Mouse (Mus musculus) MEL (cell line): ENCODE measurements around the gene Dhrs7b. TPM values are rescaled to one million over a fixed set of nuclear protein-coding genes. Genes with fewer than 3 reads are reported as not detected.

Experiments used
- DNase-seq: peaks from one replicate; pipeline ENCODE4 v3.0.0; 2011; ENCODE audit warnings: low read depth, low spot score
- H3K27ac ChIP-seq: 2 replicates; pipeline ENCODE4 v1.5.1; 2012; ENCODE audit warnings: low read depth, mild to moderate bottlenecking, control low read depth, low read length, moderate library complexity; ENCODE audit not compliant: control insufficient read depth
- H3K27me3 ChIP-seq, 2 experiments: fragments of 150-350 bp in 1 of 2; sonication (generic) in 1 of 2; 2 replicates each; pipeline ENCODE4 v1.6.1; 2012; ENCODE audit warnings: low read length in 2 of 2, mild to moderate bottlenecking in 2 of 2, improper control_type of control experiment in 1 of 2, moderate library complexity in 1 of 2; ENCODE audit not compliant: insufficient read depth in 2 of 2, control insufficient read depth in 1 of 2
- H3K36me3 ChIP-seq, 2 experiments: 2 replicates each; pipeline ENCODE4 v1.6.1; 2012 to 2014; ENCODE audit warnings: low read length in 2 of 2, improper control_type of control experiment in 1 of 2, inconsistent platforms in 1 of 2, mild to moderate bottlenecking in 1 of 2; ENCODE audit not compliant: insufficient read depth in 2 of 2, control insufficient read depth in 1 of 2
- H3K4me1 ChIP-seq, 2 experiments: fragments of 150-350 bp in 1 of 2; sonication (generic) in 1 of 2; 2 replicates each; pipeline ENCODE4 v1.6.1; 2012; ENCODE audit warnings: low read length in 2 of 2, improper control_type of control experiment in 1 of 2, mild to moderate bottlenecking in 1 of 2; ENCODE audit not compliant: insufficient read depth in 2 of 2, control insufficient read depth in 1 of 2
- H3K4me3 ChIP-seq, 2 experiments: fragments of 150-350 bp in 1 of 2; sonication (generic) in 1 of 2; 2 replicates each; pipeline ENCODE4 v1.5.1; 2012; ENCODE audit warnings: low read depth in 2 of 2, low read length in 2 of 2, mild to moderate bottlenecking in 2 of 2, moderate library complexity in 2 of 2, control low read depth in 1 of 2, improper control_type of control experiment in 1 of 2; ENCODE audit not compliant: control insufficient read depth in 1 of 2, insufficient read depth in 1 of 2
- H3K79me2 ChIP-seq: 2 replicates; pipeline ENCODE4 v1.6.1; 2012; ENCODE audit warnings: mild to moderate bottlenecking, low read length, moderate library complexity; ENCODE audit not compliant: control insufficient read depth, poor library complexity, insufficient read depth
- H3K9ac ChIP-seq: 2 replicates; pipeline ENCODE4 v1.6.1; 2012; ENCODE audit warnings: low read depth, mild to moderate bottlenecking, control low read depth, low read length, moderate library complexity; ENCODE audit not compliant: control insufficient read depth, poor library complexity, severe bottlenecking
- H3K9me3 ChIP-seq: fragments of 150-350 bp; sonication (generic); replicated peaks from 2 replicates; pipeline ENCODE4 v1.6.1; 2012; ENCODE audit warnings: mild to moderate bottlenecking, low read length, improper control_type of control experiment, moderate library complexity; ENCODE audit not compliant: insufficient read depth
- BHLHE40 ChIP-seq: IDR thresholded peaks from 2 replicates; pipeline ENCODE4 v1.6.1; 2012; ENCODE audit warnings: low read depth, mild to moderate bottlenecking, inconsistent platforms, low read length, improper control_type of control experiment, borderline replicate concordance
- CHD1 ChIP-seq: IDR thresholded peaks from 2 replicates; pipeline ENCODE4 v1.6.1; 2012; ENCODE audit warnings: low read depth, mild to moderate bottlenecking, inconsistent platforms, low read length, improper control_type of control experiment
- CHD2 ChIP-seq: IDR thresholded peaks from 2 replicates; pipeline ENCODE4 v1.6.1; 2011; ENCODE audit warnings: low read length, improper control_type of control experiment
- CTCF ChIP-seq, 3 experiments: IDR thresholded peaks in 2 of 3; conservative IDR thresholded peaks in 1 of 3; 2 replicates each; pipeline ENCODE4 v1.5.1; 2011 to 2012; ENCODE audit warnings: low read length in 3 of 3, low read depth in 2 of 3, mild to moderate bottlenecking in 2 of 3, improper control_type of control experiment in 1 of 3, inconsistent platforms in 1 of 3, mixed read lengths in 1 of 3, moderate library complexity in 1 of 3; ENCODE audit not compliant: control insufficient read depth in 1 of 3, insufficient read depth in 1 of 3, poor library complexity in 1 of 3, severe bottlenecking in 1 of 3
- E2F4 ChIP-seq: IDR thresholded peaks from 2 replicates; pipeline ENCODE4 v1.6.1; 2011; ENCODE audit warnings: low read depth, low read length, improper control_type of control experiment, borderline replicate concordance
- ELF1 ChIP-seq: IDR thresholded peaks from 2 replicates; pipeline ENCODE4 v1.6.1; 2014; ENCODE audit warnings: low read depth, mild to moderate bottlenecking, inconsistent platforms, low read length, improper control_type of control experiment, moderate library complexity
- EP300 ChIP-seq, 2 experiments: IDR thresholded peaks; 2 replicates each; pipeline ENCODE4 v1.6.1; 2011; ENCODE audit warnings: improper control_type of control experiment in 2 of 2, low read length in 2 of 2, low read depth in 1 of 2, mild to moderate bottlenecking in 1 of 2
- ETS1 ChIP-seq: IDR thresholded peaks from 2 replicates; pipeline ENCODE4 v1.6.1; 2012; ENCODE audit warnings: low read depth, mild to moderate bottlenecking, inconsistent platforms, low read length, improper control_type of control experiment, moderate library complexity
- GABPA ChIP-seq: IDR thresholded peaks from 2 replicates; pipeline ENCODE4 v1.6.1; 2012; ENCODE audit warnings: low read depth, mild to moderate bottlenecking, inconsistent platforms, low read length, improper control_type of control experiment, moderate library complexity
- GATA1 ChIP-seq: IDR thresholded peaks from 2 replicates; pipeline ENCODE4 v1.6.1; 2011; ENCODE audit warnings: low read depth, low read length, improper control_type of control experiment
- HCFC1 ChIP-seq: IDR thresholded peaks from 2 replicates; pipeline ENCODE4 v1.6.1; 2012; ENCODE audit warnings: low read depth, mild to moderate bottlenecking, inconsistent platforms, low read length, improper control_type of control experiment, moderate library complexity
- JUND ChIP-seq: IDR thresholded peaks from 2 replicates; pipeline ENCODE4 v1.6.1; 2011; ENCODE audit warnings: low read depth, mild to moderate bottlenecking, improper control_type of control experiment, low read length
- KAT2A ChIP-seq: conservative IDR thresholded peaks from 2 replicates; pipeline ENCODE4 v1.6.1; 2012; ENCODE audit warnings: low read depth, low read length, improper control_type of control experiment, inconsistent platforms
- MAFK ChIP-seq: IDR thresholded peaks from 2 replicates; pipeline ENCODE4 v1.6.1; 2011; ENCODE audit warnings: low read depth, mild to moderate bottlenecking, low read length, improper control_type of control experiment, borderline replicate concordance
- MAX ChIP-seq: IDR thresholded peaks from 2 replicates; pipeline ENCODE4 v1.6.1; 2011; ENCODE audit warnings: low read length, improper control_type of control experiment
- MEF2A ChIP-seq: IDR thresholded peaks from 2 replicates; pipeline ENCODE4 v1.6.1; 2014; ENCODE audit warnings: low read depth, mild to moderate bottlenecking, inconsistent platforms, low read length, improper control_type of control experiment; ENCODE audit not compliant: poor library complexity, insufficient replicate concordance, severe bottlenecking; ENCODE audit errors: extremely low read depth
- MXI1 ChIP-seq: IDR thresholded peaks from 2 replicates; pipeline ENCODE4 v1.6.1; 2011; ENCODE audit warnings: mild to moderate bottlenecking, low read depth, low read length, improper control_type of control experiment
- MYC ChIP-seq: IDR thresholded peaks from 2 replicates; pipeline ENCODE4 v1.6.1; 2011; ENCODE audit warnings: low read depth, mild to moderate bottlenecking, low read length, improper control_type of control experiment, moderate library complexity
- NELFE ChIP-seq: IDR thresholded peaks from 2 replicates; pipeline ENCODE4 v1.6.1; 2011; ENCODE audit warnings: low read depth, low read length, improper control_type of control experiment
- NRF1 ChIP-seq: IDR thresholded peaks from 2 replicates; pipeline ENCODE4 v1.6.1; 2014; ENCODE audit warnings: low read depth, mild to moderate bottlenecking, inconsistent platforms, low read length, improper control_type of control experiment, moderate library complexity; ENCODE audit not compliant: poor library complexity, insufficient read depth, severe bottlenecking
- POLR2A ChIP-seq, 2 experiments: IDR thresholded peaks; 2 replicates each; pipeline ENCODE4 v1.6.1; 2011 to 2012; ENCODE audit warnings: low read length in 2 of 2, mild to moderate bottlenecking in 2 of 2, control low read depth in 1 of 2, improper control_type of control experiment in 1 of 2, low read depth in 1 of 2, moderate library complexity in 1 of 2; ENCODE audit not compliant: control insufficient read depth in 1 of 2, insufficient read depth in 1 of 2, poor library complexity in 1 of 2
- POLR2AphosphoS2 ChIP-seq: IDR thresholded peaks from 2 replicates; pipeline ENCODE4 v1.6.1; 2011; ENCODE audit warnings: low read length, improper control_type of control experiment
- POLR2AphosphoS5 ChIP-seq: IDR thresholded peaks from 2 replicates; pipeline ENCODE4 v1.6.1; 2012; ENCODE audit warnings: low read depth, borderline replicate concordance, mild to moderate bottlenecking, inconsistent platforms, low read length, moderate library complexity, mixed read lengths
- RAD21 ChIP-seq: IDR thresholded peaks from 2 replicates; pipeline ENCODE4 v1.6.1; 2011; ENCODE audit warnings: mild to moderate bottlenecking, low read depth, low read length, improper control_type of control experiment
- RCOR1 ChIP-seq: IDR thresholded peaks from 2 replicates; pipeline ENCODE4 v1.6.1; 2012; ENCODE audit warnings: low read depth, mild to moderate bottlenecking, inconsistent platforms, low read length, improper control_type of control experiment
- SIN3A ChIP-seq: IDR thresholded peaks from 2 replicates; pipeline ENCODE4 v1.6.1; 2012; ENCODE audit warnings: low read length, improper control_type of control experiment, inconsistent platforms
- SMC3 ChIP-seq: IDR thresholded peaks from 2 replicates; pipeline ENCODE4 v1.6.1; 2011; ENCODE audit warnings: low read depth, low read length, improper control_type of control experiment
- TAL1 ChIP-seq: IDR thresholded peaks from 2 replicates; pipeline ENCODE4 v1.6.1; 2012; ENCODE audit warnings: mild to moderate bottlenecking, inconsistent platforms, low read length, moderate library complexity, mixed read lengths
- TBP ChIP-seq: IDR thresholded peaks from 2 replicates; pipeline ENCODE4 v1.8.0; 2011; ENCODE audit warnings: low read depth, low read length, improper control_type of control experiment
- TCF12 ChIP-seq: IDR thresholded peaks from 2 replicates; pipeline ENCODE4 v1.6.1; 2014; ENCODE audit warnings: low read depth, mild to moderate bottlenecking, inconsistent platforms, low read length, improper control_type of control experiment, moderate library complexity
- UBTF ChIP-seq: IDR thresholded peaks from 2 replicates; pipeline ENCODE4 v1.6.1; 2012; ENCODE audit warnings: low read depth, mild to moderate bottlenecking, inconsistent platforms, low read length, improper control_type of control experiment, moderate library complexity, borderline replicate concordance; ENCODE audit not compliant: insufficient read depth
- USF1 ChIP-seq: IDR thresholded peaks from 2 replicates; pipeline ENCODE4 v1.6.1; 2014; ENCODE audit warnings: low read depth, mild to moderate bottlenecking, inconsistent platforms, low read length, improper control_type of control experiment, moderate library complexity
- USF2 ChIP-seq, 2 experiments: IDR thresholded peaks; 2 replicates each; pipeline ENCODE4 v1.6.1; 2011 to 2012; ENCODE audit warnings: improper control_type of control experiment in 2 of 2, low read length in 2 of 2, borderline replicate concordance in 1 of 2, inconsistent platforms in 1 of 2, low read depth in 1 of 2, mild to moderate bottlenecking in 1 of 2; ENCODE audit not compliant: insufficient read depth in 1 of 2
- ZC3H11A ChIP-seq: IDR thresholded peaks from 2 replicates; pipeline ENCODE4 v1.6.1; 2012; ENCODE audit warnings: low read depth, mild to moderate bottlenecking, inconsistent platforms, low read length, improper control_type of control experiment
- ZKSCAN1 ChIP-seq: IDR thresholded peaks from 2 replicates; pipeline ENCODE4 v1.6.1; 2012; ENCODE audit warnings: low read depth, mild to moderate bottlenecking, inconsistent platforms, low read length, improper control_type of control experiment, moderate library complexity
- ZMIZ1 ChIP-seq: IDR thresholded peaks from 2 replicates; pipeline ENCODE4 v1.6.1; 2012; ENCODE audit warnings: low read depth, mild to moderate bottlenecking, inconsistent platforms, low read length, improper control_type of control experiment, moderate library complexity
- ZNF384 ChIP-seq: IDR thresholded peaks from 2 replicates; pipeline ENCODE4 v1.6.1; 2012; ENCODE audit warnings: low read depth, mild to moderate bottlenecking, inconsistent platforms, low read length, improper control_type of control experiment
- polyA plus RNA-seq, 2 experiments: library from polyadenylated mRNA; stranded (reverse) in 1 of 2; unstranded in 1 of 2; fragments of >175 nt in 1 of 2; fragments of >200 nt in 1 of 2; gene quantifications; 2 replicates each; pipeline versions ENCODE4 v1.2.1 to v1.2.4; 2012; ENCODE audit warnings: low replicate concordance in 2 of 2, low read depth in 1 of 2; ENCODE audit not compliant: insufficient read length in 2 of 2, insufficient read depth in 1 of 2, missing spikeins in 1 of 2
- total RNA-seq: library from RNA; depleted of rRNA; stranded (reverse); fragments of 300-350 nt; gene quantifications from 2 replicates; pipeline ENCODE4 v1.2.3, GENCODE M21; 2012

Gene Dhrs7b
- total and polyA plus RNA-seq, 3 experiments, result 49.5 to 94.7 (median 81.5) TPM

- peaks cover 0 to 34% of the 10 kb centered on the region in 2 experiments; a peak in 3 of 4 replicates for H3K4me1 ChIP-seq
- peaks cover 0 to 29% of the 10 kb centered on the region in 2 experiments; a peak in 2 of 4 replicates for H3K36me3 ChIP-seq
- no peaks in the 10 kb centered on the region for H3K27me3 ChIP-seq
- no peaks in the 10 kb centered on the region for H3K9me3 ChIP-seq
- H3K9ac ChIP-seq, result peak overlapping the region; percentile 71
- DNase-seq, result peak; percentile 99
- peak overlapping the region; percentile 62 to 64 for H3K4me3 ChIP-seq
- peaks cover 19% of the 10 kb centered on the region for H3K79me2 ChIP-seq
- peak overlapping the region; percentile 27 for H3K27ac ChIP-seq
- TF ChIP-seq SIN3A (peak; percentile 98), ZMIZ1 (no peak), CTCF (IDR thresholded peaks at IDR 0.05 in 2 of 3, conservative IDR thresholded peaks at IDR 0.05 in 1 of 3; ENCODE audit: control insufficient read depth in 1 of 3, insufficient read depth in 1 of 3, low read depth in 2 of 3, low read length in 3 of 3, poor library complexity in 1 of 3, severe bottlenecking in 1 of 3) (0 out of 6 replicates have a peak, but pooled peaks of 1 of the 3 experiments have one; percentile 1), POLR2AphosphoS5 (no peak), E2F4 (peak; percentile 84; the same call in 1 of the 2 replicates), ELF1 (peak; percentile 22; the same call in 1 of the 2 replicates), TAL1 (no peak), MXI1 (peak; percentile 99), POLR2A (IDR thresholded peaks at IDR 0.05; ENCODE audit: control insufficient read depth in 1 of 2, insufficient read depth in 1 of 2, low read depth in 1 of 2, low read length in 2 of 2, poor library complexity in 1 of 2) (peak; percentile 17 to 76; a peak in 2 of 4 replicates), USF1 (peak; percentile 99), POLR2AphosphoS2 (no peak), NELFE (peak; percentile 66), NRF1 (peak; percentile 58), JUND (no peak), CHD2 (no peak), ZNF384 (peak; percentile 99), MAX (peak; percentile 99), KAT2A (no peak; the same call in 1 of the 2 replicates), MAFK (no peak), RCOR1 (no peak), TCF12 (peak; percentile 6; the same call in 1 of the 2 replicates), UBTF (no peak), CHD1 (no peak), EP300 (IDR thresholded peaks at IDR 0.05; ENCODE audit: low read depth in 1 of 2, low read length in 2 of 2) (0 out of 4 replicates have a peak, but pooled peaks of 1 of the 2 experiments have one; percentile 26), SMC3 (no peak), RAD21 (no peak), USF2 (IDR thresholded peaks at IDR 0.05; ENCODE audit: borderline replicate concordance in 1 of 2, insufficient read depth in 1 of 2, low read depth in 1 of 2, low read length in 2 of 2) (peak; percentile 81 to 94), MYC (peak; percentile 98), GATA1 (no peak), TBP (peak; percentile 44; the same call in 1 of the 2 replicates), BHLHE40 (peak; percentile 97), GABPA (no peak), HCFC1 (peak; percentile 74), ETS1 (peak; percentile 70), ZKSCAN1 (no peak; the same call in 1 of the 2 replicates), MEF2A (no peak), ZC3H11A (no peak)
Measured at GRCm38 (mm10) chr11:60811054-60811460, 19.4 kb upstream of the Dhrs7b start.
